Comparison of ENCODE assay signal across 8 mouse cellular contexts in genomic region chr17:72918571-72919541, GRCm38 (mm10). TPM values are rescaled to one million over a fixed set of nuclear protein-coding genes. Genes with fewer than 3 reads are reported as not detected.
A peak's percentile ranks its signal among the peaks of the same experiment; 100 is the strongest.
DNase-seq lines count a peak whose midpoint lies in the region; ATAC-seq and TF ChIP-seq lines count a peak whose summit lies in the region.

No protein-coding gene starts in this region.

- WGBS in liver, adult 2 months, result 1% methylated on average over 54 of the region's 54 CpGs
- WGBS in midbrain, embryonic 16.5 days, result under 1% methylated on average over 53 of the region's 54 CpGs

- H3K79me2 ChIP-seq in liver, adult 2 months (ENCODE audit: control insufficient read depth, insufficient read depth, low read length), result no peaks in the 10 kb centered on the region; the same call in 1 of the 2 replicates

- H3K4me2 ChIP-seq in midbrain, embryonic 16.5 days (ENCODE audit: low read length), result peak overlapping the region; percentile 91

- peak overlapping the region; percentile 80 for H3K9ac ChIP-seq in liver, adult 2 months (ENCODE audit: low read depth, low read length)
- peak overlapping the region; percentile 98 for H3K9ac ChIP-seq in midbrain, embryonic 16.5 days (ENCODE audit: low read depth, low read length)

- TF ChIP-seq POLR2A in liver, adult 2 months (IDR thresholded peaks at IDR 0.05; ENCODE audit: extremely low read depth, insufficient read depth, low read length), result no peak

- H3K36me3 ChIP-seq in liver, adult 2 months (ENCODE audit: control insufficient read depth, insufficient read depth, low read length), result no peaks in the 10 kb centered on the region
- peaks cover 2% of the 10 kb centered on the region; the same call in 1 of the 2 replicates for H3K36me3 ChIP-seq in midbrain, embryonic 16.5 days (ENCODE audit: control insufficient read depth, insufficient read depth, low read length)
- H3K36me3 ChIP-seq in splenic B cell, adult 2 months (ENCODE audit: control insufficient read depth, insufficient read depth, low read length, poor library complexity, severe bottlenecking), result peaks cover 14% of the 10 kb centered on the region

- peak; percentile 55 for ATAC-seq in inflammation-experienced regulatory T-cells, adult 6 months
- ATAC-seq in midbrain, embryonic 16.5 days, result peak; percentile 78

- intact Hi-C loops in gastrocnemius, postnatal 36 days (cut with DNase I), result loop anchor here (5.0 kb wide), 1 partner anchor 82 kb away; the partner anchor contains the start of gene Ypel5

- peak; percentile 32 for DNase-seq in ovary, postnatal 14 days (ENCODE audit: low spot score)
- no peak for DNase-seq in ovary, adult 18-20 months (ENCODE audit: low spot score)
- peak; percentile 19 to 60 for DNase-seq in cerebellum, postnatal 25 days
- peak; percentile 19 to 54 for DNase-seq in gastrocnemius, postnatal 36 days
- no peak for DNase-seq in liver, adult 2 months (ENCODE audit: extremely low read depth, low read depth, low spot score)
- peak; percentile 69 for DNase-seq in splenic B cell, adult 2 months (ENCODE audit: low read depth, low spot score)

- no peaks in the 10 kb centered on the region; the same call in 1 of the 2 replicates for H3K4me1 ChIP-seq in liver, adult 2 months (ENCODE audit: control insufficient read depth, insufficient read depth, low read length)
- peaks cover 44% of the 10 kb centered on the region for H3K4me1 ChIP-seq in midbrain, embryonic 16.5 days (ENCODE audit: control insufficient read depth, insufficient read depth, low read length)

- no peaks in the 10 kb centered on the region for H3K27me3 ChIP-seq in liver, adult 2 months (ENCODE audit: control insufficient read depth, insufficient read depth, low read length)
- no peaks in the 10 kb centered on the region for H3K27me3 ChIP-seq in midbrain, embryonic 16.5 days (ENCODE audit: control insufficient read depth, insufficient read depth, low read depth, low read length)
- H3K27me3 ChIP-seq in splenic B cell, adult 2 months (ENCODE audit: control insufficient read depth, insufficient read depth, low read length, poor library complexity, severe bottlenecking), result no peaks in the 10 kb centered on the region

- H3K4me3 ChIP-seq in liver, adult 2 months (ENCODE audit: insufficient read depth, low read depth, low read length), result peak overlapping the region; percentile 92
- H3K4me3 ChIP-seq in midbrain, embryonic 16.5 days (ENCODE audit: low read depth, low read length), result peak overlapping the region; percentile 80

- peak overlapping the region; percentile 65 for H3K27ac ChIP-seq in liver, adult 2 months (replicated peaks; ENCODE audit: insufficient read depth, low read depth, low read length)
- peak overlapping the region; percentile 98 for H3K27ac ChIP-seq in midbrain, embryonic 16.5 days (ENCODE audit: low read length)

- no peak for TF ChIP-seq CTCF in liver, adult 2 months (IDR thresholded peaks at IDR 0.05; ENCODE audit: low read depth, low read length)

- no peaks in the 10 kb centered on the region for H3K9me3 ChIP-seq in midbrain, embryonic 16.5 days (replicated peaks; ENCODE audit: control insufficient read depth, low read length, poor library complexity, severe bottlenecking)

RNA-seq across cellular contexts. Expression of gene Lbh, which starts 0.8 kb away (rescaled TPM):
- 1 to 10 TPM; 6.0 to 7.0 TPM for total RNA-seq in gastrocnemius, postnatal 36 days (2021)
- 10 to 100 TPM; 21.0 to 45.8 (median 30.0) TPM for polyA plus RNA-seq in inflammation-experienced regulatory T-cells, adult 6 months (2017; shearing (Covaris generic))
- 3.6 and 5.1 TPM in 2 replicates for total RNA-seq in liver, adult 2 months (2014; rRNA removed)
- 9.6 and 9.8 TPM in 2 replicates for polyA plus RNA-seq in liver, adult 2 months (2012; rRNA removed)
- 4.0 and 5.5 TPM in 2 replicates for polyA plus RNA-seq in midbrain, embryonic 16.5 days (2015; fragmentation: Nextera tagmentation; extraction: Ambion mirVana)

Comparison
In these comparisons a context has a peak if more than half of its experiments do, and no peak if none do; other contexts are left out.
1. DNase-seq: peak in ovary, postnatal 14 days (single experiment), cerebellum, postnatal 25 days (2 of 2), gastrocnemius, postnatal 36 days (2 of 2) and splenic B cell, adult 2 months (single experiment); none in ovary, adult 18-20 months (single experiment) and liver, adult 2 months (single experiment).